Mouse (Mus musculus) embryo, embryonic 11 days (tissue): Measurements from ENCODE around the gene Ldlrap1.

Experiments
- DNase-seq: peaks from one replicate; pipeline ENCODE4 v3.0.0-alpha.2; 2015

The Ldlrap1 gene

GRCm38 (mm10) chr4:134774126-134774525 is 6.3 kb upstream of the Ldlrap1 start:
- no peak for DNase-seq

GRCm38 (mm10) chr4:134772805-134773674 is 5.2 kb upstream of the Ldlrap1 start:
- DNase-seq, result no peak

GRCm38 (mm10) chr4:134769891-134770290 is 2.1 kb upstream of the Ldlrap1 start:
- no peak for DNase-seq

GRCm38 (mm10) chr4:134769081-134769811 is 1.4 kb upstream of the Ldlrap1 start:
- no peak for DNase-seq

GRCm38 (mm10) chr4:134768226-134768888 is 533 bp upstream of the Ldlrap1 start:
- DNase-seq, result peak; percentile 37

- peak; percentile 34 for DNase-seq
Observed at GRCm38 (mm10) chr4:134766904-134767425, 859 bp downstream of the Ldlrap1 start.

- DNase-seq, result no peak
Observed at GRCm38 (mm10) chr4:134766277-134766676, 1.5 kb downstream of the Ldlrap1 start.

- DNase-seq, result no peak
Observed at GRCm38 (mm10) chr4:134764333-134764732, 3.5 kb downstream of the Ldlrap1 start.

GRCm38 (mm10) chr4:134762360-134762759 is 5.5 kb downstream of the Ldlrap1 start:
- no peak for DNase-seq

- DNase-seq, result no peak
Observed at GRCm38 (mm10) chr4:134760793-134761201, 7.0 kb downstream of the Ldlrap1 start.

- no peak for DNase-seq
Observed at GRCm38 (mm10) chr4:134760281-134760680, 7.5 kb downstream of the Ldlrap1 start.

GRCm38 (mm10) chr4:134759564-134759963 is 8.3 kb downstream of the Ldlrap1 start:
- no peak for DNase-seq

- no peak for DNase-seq
Observed at GRCm38 (mm10) chr4:134758922-134759321, 8.9 kb downstream of the Ldlrap1 start.

- no peak for DNase-seq
Observed at GRCm38 (mm10) chr4:134758367-134758766, 9.5 kb downstream of the Ldlrap1 start.

GRCm38 (mm10) chr4:134756953-134757352 is 10.9 kb downstream of the Ldlrap1 start:
- DNase-seq, result no peak

- DNase-seq, result no peak
Observed at GRCm38 (mm10) chr4:134754941-134755340, 12.9 kb downstream of the Ldlrap1 start.

GRCm38 (mm10) chr4:134754371-134754770 is 13.5 kb downstream of the Ldlrap1 start:
- no peak for DNase-seq

GRCm38 (mm10) chr4:134753516-134754261 is 14.1 kb downstream of the Ldlrap1 start:
- DNase-seq, result peak; percentile 42

- DNase-seq, result peak; percentile 34
Observed at GRCm38 (mm10) chr4:134752911-134753426, 14.9 kb downstream of the Ldlrap1 start.

GRCm38 (mm10) chr4:134751682-134752380 is 16.0 kb downstream of the Ldlrap1 start:
- no peak for DNase-seq

GRCm38 (mm10) chr4:134750825-134751224 is 17.0 kb downstream of the Ldlrap1 start:
- no peak for DNase-seq
